In genomic region chr19:60788214-60788960, GRCm38 (mm10) we compare ENCODE assay signal across 10 mouse cellular contexts. TPM values are rescaled to one million over a fixed set of nuclear protein-coding genes. Genes with fewer than 3 reads are reported as not detected.
DNase-seq lines count a peak whose midpoint lies in the region; ATAC-seq and TF ChIP-seq lines count a peak whose summit lies in the region.
"Had no signal": no experiment of that assay in that cellular context is flagged by ENCODE, and none has a peak within 500 bp of the region (broad histone marks: within the 10 kb centered on the region; RNA-seq: fewer than 3 reads in every experiment).

No protein-coding gene starts in this region.

- peak overlapping the region; percentile 76 for H3K4me2 ChIP-seq in heart, embryonic 16.5 days (ENCODE audit: low read depth, low read length)
- peak overlapping the region; percentile 68 for H3K4me2 ChIP-seq in midbrain, embryonic 11.5 days

- whole genome bisulfite sequencing in heart, embryonic 16.5 days = 33% methylated on average over 6 of the region's 6 CpGs
- 55% methylated on average over 6 of the region's 6 CpGs for WGBS in hindbrain, embryonic 10.5 days
- 51% methylated on average over 6 of the region's 6 CpGs for WGBS in midbrain, embryonic 11.5 days

- TF ChIP-seq CTCF in MEL (IDR thresholded peaks at IDR 0.05 in 2 of 3, conservative IDR thresholded peaks at IDR 0.05 in 1 of 3; ENCODE audit: control insufficient read depth in 1 of 3, insufficient read depth in 1 of 3, low read depth in 2 of 3, low read length in 3 of 3, poor library complexity in 1 of 3, severe bottlenecking in 1 of 3) = no peak

- H3K27me3 ChIP-seq in heart, embryonic 16.5 days (ENCODE audit: control insufficient read depth, insufficient read depth, low read length) = no peaks in the 10 kb centered on the region
- no peaks in the 10 kb centered on the region for H3K27me3 ChIP-seq in MEL (ENCODE audit: control insufficient read depth in 1 of 2, insufficient read depth in 2 of 2, low read length in 2 of 2)
- H3K27me3 ChIP-seq in hindbrain, embryonic 10.5 days (ENCODE audit: insufficient read depth, poor library complexity, severe bottlenecking) = no peaks in the 10 kb centered on the region
- H3K27me3 ChIP-seq in midbrain, embryonic 11.5 days (ENCODE audit: control insufficient read depth, insufficient read depth, low read length) = no peaks in the 10 kb centered on the region

- TF ChIP-seq RAD21 in MEL (IDR thresholded peaks at IDR 0.05; ENCODE audit: low read depth, low read length) = no peak

- ATAC-seq in heart, embryonic 16.5 days (replicated peaks; ENCODE audit: extremely low read depth, insufficient read depth, low FRiP score) = no peak
- ATAC-seq in midbrain, embryonic 11.5 days (ENCODE audit: low FRiP score) = no peak
- ATAC-seq: activated CD4-positive, CD25-positive, alpha-beta regulatory T cell, adult 4 months had no signal

- peak overlapping the region; percentile 95 for H3K9ac ChIP-seq in heart, embryonic 16.5 days (ENCODE audit: low read length)
- peak overlapping the region; percentile 99 for H3K9ac ChIP-seq in MEL (ENCODE audit: control insufficient read depth, low read depth, low read length, poor library complexity, severe bottlenecking)
- peak overlapping the region; percentile 31; the same call in 1 of the 2 replicates for H3K9ac ChIP-seq in midbrain, embryonic 11.5 days (ENCODE audit: low read length)

- H3K79me2 ChIP-seq in MEL (ENCODE audit: control insufficient read depth, insufficient read depth, low read length, poor library complexity) = peaks cover 65% of the 10 kb centered on the region

- TF ChIP-seq EP300 in MEL (IDR thresholded peaks at IDR 0.05; ENCODE audit: low read depth in 1 of 2, low read length in 2 of 2) = peak; percentile 15 to 18; a peak in 2 of 4 replicates

- H3K4me3 ChIP-seq in heart, embryonic 16.5 days (ENCODE audit: low read length) = peak overlapping the region; percentile 42
- peak overlapping the region; percentile 58 to 85 for H3K4me3 ChIP-seq in MEL (ENCODE audit: control insufficient read depth in 1 of 2, insufficient read depth in 1 of 2, low read depth in 2 of 2, low read length in 2 of 2)
- H3K4me3 ChIP-seq in hindbrain, embryonic 10.5 days = peak overlapping the region; percentile 98
- H3K4me3 ChIP-seq in midbrain, embryonic 11.5 days (ENCODE audit: low read depth, low read length) = peak overlapping the region; percentile 26

- H3K36me3 ChIP-seq in heart, embryonic 16.5 days (ENCODE audit: control insufficient read depth, insufficient read depth) = no peaks in the 10 kb centered on the region
- H3K36me3 ChIP-seq in MEL (ENCODE audit: control insufficient read depth in 1 of 2, insufficient read depth in 2 of 2, low read length in 2 of 2) = peaks cover 33 to 61% of the 10 kb centered on the region in 2 experiments
- H3K36me3 ChIP-seq in hindbrain, embryonic 10.5 days = 0 out of 2 replicates have a peak, but pooled peaks cover 9% of the 10 kb centered on the region
- no peaks in the 10 kb centered on the region for H3K36me3 ChIP-seq in midbrain, embryonic 11.5 days (ENCODE audit: control insufficient read depth, insufficient read depth, low read length)

- no peak overlapping the region for H3K27ac ChIP-seq in heart, embryonic 16.5 days (ENCODE audit: low read length)
- no peak overlapping the region for H3K27ac ChIP-seq in MEL (ENCODE audit: control insufficient read depth, low read depth, low read length)
- H3K27ac ChIP-seq in hindbrain, embryonic 10.5 days = no peak overlapping the region
- H3K27ac ChIP-seq in midbrain, embryonic 11.5 days (ENCODE audit: low read depth, low read length) = no peak overlapping the region

- H3K9me3 ChIP-seq in heart, embryonic 16.5 days (replicated peaks; ENCODE audit: control insufficient read depth, low read length) = no peaks in the 10 kb centered on the region
- H3K9me3 ChIP-seq in MEL (replicated peaks; ENCODE audit: insufficient read depth, low read length) = no peaks in the 10 kb centered on the region
- H3K9me3 ChIP-seq in hindbrain, embryonic 10.5 days = no peaks in the 10 kb centered on the region
- no peaks in the 10 kb centered on the region for H3K9me3 ChIP-seq in midbrain, embryonic 11.5 days (ENCODE audit: control insufficient read depth, low read length)

- DNase-seq in heart, adult 8-10 months (ENCODE audit: low spot score) = no peak
- DNase-seq in MEL (ENCODE audit: low read depth, low spot score) = peak; percentile 75
- no peak for DNase-seq in hindbrain, embryonic 10.5 days (ENCODE audit: low spot score)
- DNase-seq in midbrain, embryonic 11.5 days (ENCODE audit: low spot score, missing footprints) = peak; percentile 78
- DNase-seq in adrenal gland, postnatal 36 days = no peak
- no peak for DNase-seq in urinary bladder, postnatal 4 days (ENCODE audit: low spot score in 2 of 2)
- no peak for DNase-seq in frontal cortex, postnatal 14 days (ENCODE audit: low spot score in 2 of 2)
- DNase-seq: lung, adult 2 months had no signal

- TF ChIP-seq POLR2A in MEL (IDR thresholded peaks at IDR 0.05; ENCODE audit: control insufficient read depth in 1 of 2, insufficient read depth in 1 of 2, low read depth in 1 of 2, low read length in 2 of 2, poor library complexity in 1 of 2) = 0 out of 4 replicates have a peak, but pooled peaks of 1 of the 2 experiments have one; percentile 11

- H3K4me1 ChIP-seq in heart, embryonic 16.5 days (ENCODE audit: control insufficient read depth, insufficient read depth, low read length) = peaks cover 20% of the 10 kb centered on the region
- peaks cover 23 to 41% of the 10 kb centered on the region in 2 experiments for H3K4me1 ChIP-seq in MEL (ENCODE audit: control insufficient read depth in 1 of 2, insufficient read depth in 2 of 2, low read length in 2 of 2)
- H3K4me1 ChIP-seq in hindbrain, embryonic 10.5 days (replicated peaks) = peaks cover 24% of the 10 kb centered on the region
- H3K4me1 ChIP-seq in midbrain, embryonic 11.5 days (ENCODE audit: control insufficient read depth, insufficient read depth, low read length) = peaks cover 8% of the 10 kb centered on the region

TF ChIP-seq in MEL, 35 proteins besides CTCF, POLR2A, EP300 and RAD21 (continues in another document):
- no peak for TF ChIP-seq ELF1 (IDR thresholded peaks at IDR 0.05; ENCODE audit: low read depth, low read length)
- no peak for TF ChIP-seq TCF12 (IDR thresholded peaks at IDR 0.05; ENCODE audit: low read depth, low read length)
- TF ChIP-seq JUND (IDR thresholded peaks at IDR 0.05; ENCODE audit: low read depth, low read length) = no peak
- no peak for TF ChIP-seq UBTF (IDR thresholded peaks at IDR 0.05; ENCODE audit: borderline replicate concordance, insufficient read depth, low read depth, low read length)
- TF ChIP-seq NRF1 (IDR thresholded peaks at IDR 0.05; ENCODE audit: insufficient read depth, low read depth, low read length, poor library complexity, severe bottlenecking) = no peak
- TF ChIP-seq CHD1 (IDR thresholded peaks at IDR 0.05; ENCODE audit: low read depth, low read length) = peak; percentile 91
- peak; percentile 79 for TF ChIP-seq MAX (IDR thresholded peaks at IDR 0.05; ENCODE audit: low read length)
- TF ChIP-seq MXI1 (IDR thresholded peaks at IDR 0.05; ENCODE audit: low read depth, low read length) = peak; percentile 99
- no peak for TF ChIP-seq CHD2 (IDR thresholded peaks at IDR 0.05; ENCODE audit: low read length)
- TF ChIP-seq MEF2A (IDR thresholded peaks at IDR 0.05; ENCODE audit: extremely low read depth, insufficient replicate concordance, low read depth, low read length, poor library complexity, severe bottlenecking) = no peak
- TF ChIP-seq HCFC1 (IDR thresholded peaks at IDR 0.05; ENCODE audit: low read depth, low read length) = no peak; the same call in 1 of the 2 replicates
- TF ChIP-seq TBP (IDR thresholded peaks at IDR 0.05; ENCODE audit: low read depth, low read length) = peak; percentile 36; the same call in 1 of the 2 replicates
- peak; percentile 20; the same call in 1 of the 2 replicates for TF ChIP-seq NELFE (IDR thresholded peaks at IDR 0.05; ENCODE audit: low read depth, low read length)
- no peak for TF ChIP-seq E2F4 (IDR thresholded peaks at IDR 0.05; ENCODE audit: borderline replicate concordance, low read depth, low read length)
- no peak for TF ChIP-seq ZC3H11A (IDR thresholded peaks at IDR 0.05; ENCODE audit: low read depth, low read length)
- no peak for TF ChIP-seq GABPA (IDR thresholded peaks at IDR 0.05; ENCODE audit: low read depth, low read length)

RNA-seq across cellular contexts. Expression of gene Eif3a, which starts 2.1 kb away (rescaled TPM):
- polyA plus RNA-seq in heart, embryonic 16.5 days (2015; fragmentation: Nextera tagmentation; extraction: Ambion mirVana) = 102 and 110 TPM in 2 replicates
- total RNA-seq in heart, adult 8-10 months (2022) = 100 to 1,000 TPM; 102 to 115 (median 107) TPM
- 331 and 352 TPM in 2 replicates for total RNA-seq in MEL (2012; rRNA removed)
- 100 to 1,000 TPM; 424 to 914 TPM for polyA plus RNA-seq in MEL (2012; ENCODE audit: insufficient read depth in 1 of 2, insufficient read length in 2 of 2, low read depth in 1 of 2, low replicate concordance in 2 of 2, missing spikeins in 1 of 2)
- 84.5 and 146 TPM in 2 replicates for polyA plus RNA-seq in hindbrain, embryonic 10.5 days (2016; fragmentation: Nextera tagmentation; extraction: Ambion mirVana)
- polyA plus RNA-seq in midbrain, embryonic 11.5 days (2014; fragmentation: Nextera tagmentation; extraction: Ambion mirVana) = 164 and 171 TPM in 2 replicates
- total RNA-seq in adrenal gland, postnatal 36 days (2021) = 100 to 1,000 TPM; 161 to 191 TPM

RNA-seq across cellular contexts. Expression of gene Fam45a, which starts 23.0 kb away (rescaled TPM):
- 18.0 and 22.7 TPM in 2 replicates for polyA plus RNA-seq in heart, embryonic 16.5 days (2015; fragmentation: Nextera tagmentation; extraction: Ambion mirVana)
- 10 to 100 TPM; 13.1 to 19.7 (median 16.1) TPM for total RNA-seq in heart, adult 8-10 months (2022)
- 12.1 and 13.0 TPM in 2 replicates for total RNA-seq in MEL (2012; rRNA removed)
- polyA plus RNA-seq in MEL (2012; ENCODE audit: insufficient read depth in 1 of 2, insufficient read length in 2 of 2, low read depth in 1 of 2, low replicate concordance in 2 of 2, missing spikeins in 1 of 2) = 10 to 100 TPM in 1 of 2 experiments, not detected in 1; 20.4 TPM
- 27.9 and 30.8 TPM in 2 replicates for polyA plus RNA-seq in hindbrain, embryonic 10.5 days (2016; fragmentation: Nextera tagmentation; extraction: Ambion mirVana)
- 44.1 and 45.7 TPM in 2 replicates for polyA plus RNA-seq in midbrain, embryonic 11.5 days (2014; fragmentation: Nextera tagmentation; extraction: Ambion mirVana)
- 10 to 100 TPM; 40.1 to 42.9 TPM for total RNA-seq in adrenal gland, postnatal 36 days (2021)

RNA-seq across cellular contexts. Expression of gene Nanos1, which starts 32.6 kb away (rescaled TPM):
- 0.76 and 1.1 TPM in 2 replicates for polyA plus RNA-seq in heart, embryonic 16.5 days (2015; fragmentation: Nextera tagmentation; extraction: Ambion mirVana)
- total RNA-seq in heart, adult 8-10 months (2022) = under 1 TPM; 0.06 to 0.22 (median 0.12) TPM
- 3.8 and 4.5 TPM in 2 replicates for total RNA-seq in MEL (2012; rRNA removed)
- polyA plus RNA-seq in MEL (2012; ENCODE audit: insufficient read depth in 1 of 2, insufficient read length in 2 of 2, low read depth in 1 of 2, low replicate concordance in 2 of 2, missing spikeins in 1 of 2) = 1 to 10 TPM in 1 of 2 experiments, not detected in 1; 4.6 TPM
- polyA plus RNA-seq in hindbrain, embryonic 10.5 days (2016; fragmentation: Nextera tagmentation; extraction: Ambion mirVana) = 2.0 and 2.9 TPM in 2 replicates
- polyA plus RNA-seq in midbrain, embryonic 11.5 days (2014; fragmentation: Nextera tagmentation; extraction: Ambion mirVana) = 3.9 and 4.6 TPM in 2 replicates
- 1 to 10 TPM in 1 of 2 experiments, under 1 TPM in 1; 0.92 to 1.4 TPM for total RNA-seq in adrenal gland, postnatal 36 days (2021)

Comparison
In these comparisons a context has a peak if more than half of its experiments do, and no peak if none do; other contexts are left out.
1. H3K4me3 ChIP-seq: peak in every context shown above with its lines; median percentile 98 in hindbrain, embryonic 10.5 days; 72 in MEL; 42 in heart, embryonic 16.5 days; 26 in midbrain, embryonic 11.5 days.
2. H3K9ac ChIP-seq: peak in every context shown above with its lines; median percentile 99 in MEL; 95 in heart, embryonic 16.5 days; 31 in midbrain, embryonic 11.5 days.
3. DNase-seq: peak in MEL (single experiment) and midbrain, embryonic 11.5 days (single experiment); none in heart, adult 8-10 months (single experiment), hindbrain, embryonic 10.5 days (single experiment), adrenal gland, postnatal 36 days (0 of 2), urinary bladder, postnatal 4 days (0 of 2) and frontal cortex, postnatal 14 days (0 of 2).